Mouse (Mus musculus) C2C12 (cell line): ENCODE measurements around the gene Tldc1. TPM values are rescaled to one million over a fixed set of nuclear protein-coding genes. Genes with fewer than 3 reads are reported as not detected.

ENCODE experiments used
- H3K27me3 ChIP-seq: one replicate; pipeline ENCODE4 v1.6.1; 2011; ENCODE audit not compliant: control insufficient read depth, insufficient read depth, insufficient read length
- H3K36me3 ChIP-seq: one replicate; pipeline ENCODE4 v1.6.1; 2011; ENCODE audit not compliant: control insufficient read depth, insufficient read depth
- H3K4me3 ChIP-seq: one replicate; pipeline ENCODE4 v1.5.1; 2011; ENCODE audit warnings: mild to moderate bottlenecking, control low read depth; ENCODE audit not compliant: poor library complexity, insufficient read depth, severe bottlenecking
- H3K79me2 ChIP-seq: one replicate; pipeline ENCODE4 v1.6.1; 2011; ENCODE audit not compliant: control insufficient read depth, insufficient read depth
- H3K79me3 ChIP-seq: one replicate; pipeline ENCODE4 v1.6.1; 2011; ENCODE audit warnings: low read depth, control low read depth
- H3ac ChIP-seq: one replicate; pipeline ENCODE3; 2011; ENCODE audit warnings: low read depth; ENCODE audit not compliant: control insufficient read depth, insufficient read length
- CEBPB ChIP-seq: IDR thresholded peaks from one replicate; pipeline ENCODE4 v1.6.1; 2011; ENCODE audit warnings: low read depth, mild to moderate bottlenecking, control low read depth, moderate library complexity
- CTCF ChIP-seq: IDR thresholded peaks from one replicate; pipeline ENCODE4 v1.5.1; 2011; ENCODE audit not compliant: control insufficient read depth, insufficient read depth, insufficient read length
- FOSL1 ChIP-seq: IDR thresholded peaks from one replicate; pipeline ENCODE4 v1.8.0; 2011; ENCODE audit warnings: mild to moderate bottlenecking, low read length; ENCODE audit not compliant: poor library complexity, insufficient read depth, severe bottlenecking
- MAX ChIP-seq: IDR thresholded peaks from one replicate; pipeline ENCODE4 v1.6.1; 2011; ENCODE audit warnings: mild to moderate bottlenecking, control low read depth
- MYOD1 ChIP-seq: IDR thresholded peaks from one replicate; pipeline ENCODE4 v1.6.1; 2011; ENCODE audit warnings: low read depth; ENCODE audit not compliant: control insufficient read depth, insufficient read length
- MYOG ChIP-seq: IDR thresholded peaks from one replicate; pipeline ENCODE4 v1.6.1; 2011; ENCODE audit not compliant: control insufficient read depth, insufficient read length; ENCODE audit errors: extremely low read depth
- USF1 ChIP-seq: IDR thresholded peaks from one replicate; pipeline ENCODE4 v1.6.1; 2011; ENCODE audit warnings: low read depth, mild to moderate bottlenecking, control low read depth, moderate library complexity
- polyA plus RNA-seq: library from polyadenylated mRNA; unstranded; fragments of >200 nt; fragmentation: generic; extraction: Trizol; gene quantifications from one replicate; pipeline ENCODE4 v1.2.1, GENCODE M21; 2012; ENCODE audit warnings: missing spikeins

The Tldc1 gene
- polyA plus RNA-seq, 1 experiment, result 6.6 TPM

DNA sequence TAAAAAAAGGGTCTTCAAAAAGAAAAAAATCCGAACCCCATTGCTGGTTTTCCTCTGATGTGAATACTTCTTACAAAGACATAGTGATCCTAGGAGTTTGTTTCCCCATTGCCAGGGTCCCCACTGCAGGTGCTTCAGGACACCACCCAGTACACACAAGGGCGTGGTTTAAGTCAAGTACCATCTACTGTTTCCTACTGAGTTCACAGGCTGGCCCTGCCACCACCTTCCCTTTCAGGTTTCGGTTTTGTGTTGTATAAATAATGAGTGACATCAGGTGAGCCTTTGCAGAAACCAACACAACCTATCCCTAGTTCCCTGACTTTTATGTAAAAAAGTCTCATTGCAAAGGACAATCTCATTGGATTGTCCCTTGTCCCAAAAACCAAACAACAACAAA lies 17.4 kb upstream of the Tldc1 start:
- H3K36me3 ChIP-seq, result no peaks in the 10 kb centered on the region
- no peak overlapping the region for H3ac ChIP-seq
- no peak for TF ChIP-seq MAX
- TF ChIP-seq USF1, result no peak
- TF ChIP-seq CEBPB, result no peak
- TF ChIP-seq CTCF, result no peak
- TF ChIP-seq MYOD1, result no peak
- no peak for TF ChIP-seq FOSL1
- no peak for TF ChIP-seq MYOG
- H3K4me3 ChIP-seq, result no peak overlapping the region
- H3K79me3 ChIP-seq, result no peaks in the 10 kb centered on the region
- H3K27me3 ChIP-seq, result no peaks in the 10 kb centered on the region
- H3K79me2 ChIP-seq, result no peaks in the 10 kb centered on the region

DNA sequence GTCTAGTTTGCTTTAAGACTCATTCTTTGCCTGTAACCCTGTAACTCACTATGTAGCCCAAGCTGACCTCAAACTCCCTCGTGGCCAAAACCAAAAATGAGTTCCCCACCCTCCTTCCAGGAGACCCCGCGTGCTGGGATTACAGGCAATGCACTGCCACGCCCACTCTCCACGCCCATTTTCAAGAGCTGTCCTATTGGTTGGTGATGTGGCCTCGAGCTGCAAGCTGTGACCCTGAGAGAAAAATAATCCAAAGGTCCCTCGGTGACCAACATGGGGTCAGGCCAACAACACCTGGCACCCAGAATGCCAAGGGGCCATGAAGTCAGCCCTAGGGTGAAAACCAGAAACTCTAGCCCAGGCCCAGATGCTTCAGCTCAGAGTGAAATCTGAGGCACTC lies 16.5 kb upstream of the Tldc1 start:
- H3K4me3 ChIP-seq, result no peak overlapping the region
- H3K36me3 ChIP-seq, result no peaks in the 10 kb centered on the region
- no peaks in the 10 kb centered on the region for H3K27me3 ChIP-seq
- H3K79me2 ChIP-seq, result no peaks in the 10 kb centered on the region
- H3K79me3 ChIP-seq, result no peaks in the 10 kb centered on the region
- no peak overlapping the region for H3ac ChIP-seq
- TF ChIP-seq CEBPB, result no peak
- no peak for TF ChIP-seq CTCF
- TF ChIP-seq MYOD1, result no peak
- TF ChIP-seq MYOG, result no peak
- TF ChIP-seq MAX, result no peak
- TF ChIP-seq USF1, result no peak
- no peak for TF ChIP-seq FOSL1

DNA sequence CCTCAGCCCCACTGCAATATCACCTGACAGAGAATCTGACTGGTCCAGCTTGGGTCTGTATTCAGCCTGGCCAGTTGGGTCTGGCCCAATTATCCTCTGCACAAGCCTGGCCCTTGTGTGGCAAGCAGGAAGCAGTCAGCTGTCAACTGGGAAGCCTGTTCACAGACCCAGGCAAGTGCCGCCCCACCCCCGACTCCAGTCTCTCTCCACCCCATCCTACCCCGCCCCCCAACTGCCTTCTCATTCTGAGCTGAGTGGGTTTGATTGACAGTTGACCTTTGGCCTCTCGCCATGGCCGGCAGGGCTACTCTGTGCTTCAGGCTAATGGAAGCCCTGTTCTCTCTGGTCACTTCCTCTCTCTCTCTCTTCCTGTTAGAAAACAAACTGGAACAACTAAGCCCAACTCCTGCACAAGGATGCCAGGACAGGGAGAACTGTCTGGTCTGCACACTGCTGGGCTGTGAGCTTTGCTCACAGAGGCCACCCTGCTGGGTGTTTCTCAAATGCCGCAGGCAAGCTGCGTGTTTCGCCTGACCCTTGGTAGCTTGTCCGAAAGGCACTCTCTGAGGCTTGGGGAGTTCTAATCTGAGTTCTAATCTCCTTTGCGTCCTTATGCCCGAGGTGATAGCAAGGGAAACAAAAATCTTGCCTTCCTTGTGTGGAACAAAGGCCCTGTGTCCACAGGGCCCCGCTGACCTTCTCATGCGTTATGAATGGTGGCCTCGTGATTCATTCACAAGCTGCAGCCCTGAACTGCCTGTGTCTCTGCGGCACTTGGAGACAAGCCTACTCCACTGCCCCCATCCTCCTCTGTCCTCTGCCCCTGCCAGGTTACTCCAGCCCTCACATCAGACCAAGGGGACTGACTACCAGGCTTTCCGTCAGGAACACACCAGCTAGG lies 13.8 kb upstream of the Tldc1 start:
- Histone ChIP-seq H3K4me3 (no peak overlapping the region), H3K27me3 (no peaks in the 10 kb centered on the region), H3K79me3 (no peaks in the 10 kb centered on the region), H3ac (no peak overlapping the region), H3K36me3 (no peaks in the 10 kb centered on the region), H3K79me2 (no peaks in the 10 kb centered on the region)
- no peak for TF ChIP-seq CTCF
- TF ChIP-seq USF1, result no peak
- TF ChIP-seq FOSL1, result no peak
- no peak for TF ChIP-seq MYOG
- no peak for TF ChIP-seq MYOD1
- no peak for TF ChIP-seq MAX
- no peak for TF ChIP-seq CEBPB

DNA sequence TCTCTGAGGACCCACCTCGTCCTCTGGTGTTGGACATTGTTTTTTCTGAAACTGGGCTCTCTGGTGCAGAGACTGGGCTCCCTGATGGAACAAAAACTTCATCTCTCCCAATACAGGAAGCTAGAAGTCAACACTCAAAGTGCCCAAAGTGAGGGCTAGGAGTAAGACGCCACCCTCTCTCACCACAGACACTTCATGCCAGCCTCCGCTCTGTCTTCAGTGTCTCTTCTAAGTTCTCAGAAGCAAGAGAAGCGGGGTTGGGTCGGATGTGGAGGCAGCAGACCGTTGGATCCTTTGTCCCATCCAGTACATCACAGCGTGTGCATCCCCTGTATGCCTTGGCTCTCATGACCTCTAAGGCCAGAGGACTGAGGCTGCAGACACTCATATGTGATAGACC lies 11.4 kb upstream of the Tldc1 start:
- Histone ChIP-seq H3K79me3 (no peaks in the 10 kb centered on the region), H3K79me2 (no peaks in the 10 kb centered on the region), H3K27me3 (no peaks in the 10 kb centered on the region), H3K36me3 (no peaks in the 10 kb centered on the region), H3K4me3 (no peak overlapping the region), H3ac (no peak overlapping the region)
- TF ChIP-seq MYOD1 (no peak), MAX (no peak), FOSL1 (no peak), USF1 (no peak), CTCF (no peak), MYOG (no peak)

DNA sequence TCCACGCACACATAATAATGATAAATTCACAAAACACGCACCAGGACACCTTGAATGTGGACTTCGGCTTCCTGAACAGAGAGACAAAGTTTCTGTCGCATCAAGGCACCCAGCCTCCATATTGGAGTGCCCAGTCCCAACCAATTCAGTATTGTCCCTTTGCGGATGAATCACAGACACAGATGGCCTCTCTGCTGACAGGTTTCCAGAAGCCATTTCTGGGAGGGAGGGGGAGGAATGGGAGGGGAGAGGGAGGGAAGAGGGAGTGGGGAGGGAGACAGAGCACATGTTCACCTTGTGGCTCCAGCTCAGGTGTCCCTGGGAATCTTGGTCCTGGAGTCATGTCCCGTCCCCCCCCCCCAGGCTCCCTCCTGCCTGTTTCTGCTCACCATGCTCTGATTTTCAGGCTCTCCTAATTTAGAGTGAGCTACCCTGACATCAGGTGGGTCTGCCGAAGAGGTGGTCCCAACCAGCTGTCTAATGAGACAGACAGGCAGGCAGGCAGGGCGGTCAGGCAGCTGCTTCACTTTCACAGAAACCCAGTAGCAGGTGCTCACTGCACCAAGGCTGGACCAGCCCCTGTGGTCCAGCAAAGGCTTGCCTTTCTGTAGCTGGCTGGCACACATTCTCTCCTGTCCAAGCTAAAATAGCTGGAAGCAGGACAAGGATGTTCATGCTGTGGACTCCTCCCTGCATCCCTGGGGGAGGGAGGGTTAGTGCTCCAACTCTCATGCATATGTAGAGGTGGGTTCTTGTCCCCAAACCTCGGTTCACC lies 10.6 kb upstream of the Tldc1 start:
- Histone ChIP-seq H3K27me3 (no peaks in the 10 kb centered on the region), H3K79me3 (no peaks in the 10 kb centered on the region), H3K36me3 (no peaks in the 10 kb centered on the region), H3K79me2 (no peaks in the 10 kb centered on the region), H3ac (no peak overlapping the region), H3K4me3 (no peak overlapping the region)
- TF ChIP-seq MAX (no peak), MYOG (no peak), CTCF (no peak), FOSL1 (no peak), CEBPB (no peak), MYOD1 (no peak), USF1 (no peak)

DNA sequence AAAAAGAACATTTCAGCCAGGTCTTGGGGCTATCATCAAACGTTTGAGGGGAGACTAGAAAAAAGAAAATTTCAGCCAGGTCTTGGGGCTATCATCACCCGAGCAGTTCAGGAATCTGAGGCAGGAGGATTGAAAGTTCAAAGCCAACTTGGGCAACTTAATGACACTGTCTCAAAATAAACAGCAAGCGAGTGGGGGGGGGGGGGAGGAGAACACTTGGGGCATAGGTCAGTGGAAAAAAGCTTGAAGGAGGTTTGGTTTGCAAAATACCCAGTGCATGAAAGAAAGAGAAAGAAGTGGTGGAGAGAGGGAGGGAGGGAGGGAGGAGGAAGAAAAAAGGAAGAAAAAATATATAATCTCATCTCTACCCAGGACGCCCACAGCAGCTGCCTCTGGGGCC lies 9.1 kb upstream of the Tldc1 start:
- TF ChIP-seq FOSL1 (no peak), MYOG (no peak), CTCF (no peak), CEBPB (no peak), USF1 (no peak), MYOD1 (no peak), MAX (no peak)
- no peaks in the 10 kb centered on the region for H3K79me3 ChIP-seq
- no peak overlapping the region for H3K4me3 ChIP-seq
- H3ac ChIP-seq, result no peak overlapping the region
- no peaks in the 10 kb centered on the region for H3K27me3 ChIP-seq
- H3K79me2 ChIP-seq, result no peaks in the 10 kb centered on the region
- H3K36me3 ChIP-seq, result no peaks in the 10 kb centered on the region
